Mouse (Mus musculus) left cerebral cortex, postnatal 10 days (tissue): ENCODE data around the gene Gm5901. TPM values are rescaled to one million over a fixed set of nuclear protein-coding genes. Genes with fewer than 3 reads are reported as not detected.

Experiments used
- DNase-seq, 2 experiments: peaks; one replicate each; pipeline ENCODE4 v3.0.0; 2021 to 2022; ENCODE audit warnings: low spot score in 2 of 2, mixed read lengths in 1 of 2; ENCODE audit errors: extremely low spot score in 1 of 2
- intact Hi-C: fragments of 180-260 bp; cut with DNase I; formaldehyde crosslinking; loops from one replicate; pipeline ENCODE4 v1.15.1; 2025
- total RNA-seq, 2 experiments: library from RNA; stranded (reverse); gene quantifications; 2 replicates each; pipeline ENCODE4 v1.2.3; 2021

Gene Gm5901
- total RNA-seq, 2 experiments from 2014 or later: not detected

DNA sequence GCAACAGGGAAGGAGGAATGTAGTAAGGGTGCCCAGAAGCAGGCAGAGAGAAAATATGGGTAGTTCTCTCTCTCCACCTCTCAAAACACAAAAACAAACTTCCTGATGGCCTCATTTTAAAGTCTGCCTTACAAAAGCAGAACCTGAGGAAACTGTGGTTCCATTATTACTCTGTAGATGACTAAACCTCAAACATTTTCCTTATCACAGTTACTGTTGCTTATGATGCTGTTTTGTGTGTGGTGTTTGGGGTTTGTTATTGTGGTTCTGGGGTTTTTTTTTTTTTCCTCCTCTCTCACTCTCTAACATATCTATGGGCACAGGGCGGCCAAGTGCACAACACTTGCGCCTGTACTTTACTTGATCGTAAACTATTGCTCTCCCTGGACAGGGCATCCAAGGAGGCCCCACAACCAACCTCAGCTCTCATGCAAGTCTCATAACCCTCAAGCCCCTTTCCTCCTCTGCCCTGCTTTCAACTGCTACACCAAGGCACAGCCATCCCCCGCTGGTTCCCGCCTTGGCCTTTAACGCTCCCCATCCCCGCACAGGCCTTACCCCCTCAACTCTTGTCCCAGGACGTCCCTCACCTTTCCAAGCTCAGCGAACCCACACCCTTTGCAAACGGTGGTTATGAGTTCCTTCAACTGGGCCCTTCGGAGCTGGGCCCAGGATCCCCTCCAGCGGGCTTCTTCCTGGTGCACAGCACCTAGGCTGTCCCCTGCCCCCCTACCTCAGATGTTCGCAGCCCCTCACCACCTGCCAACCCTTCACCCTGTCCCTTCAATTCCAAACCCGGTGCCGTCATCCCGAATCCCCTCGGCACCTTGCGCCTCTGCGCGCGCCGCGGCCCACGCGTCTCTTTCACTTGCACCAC lies 24.5 kb downstream of the Gm5901 start:
- DNase-seq: no peak
- intact Hi-C loops: loop anchor here (10.0 kb wide), 1 partner anchor 224 kb away; no protein-coding TSS in a partner anchor

DNA sequence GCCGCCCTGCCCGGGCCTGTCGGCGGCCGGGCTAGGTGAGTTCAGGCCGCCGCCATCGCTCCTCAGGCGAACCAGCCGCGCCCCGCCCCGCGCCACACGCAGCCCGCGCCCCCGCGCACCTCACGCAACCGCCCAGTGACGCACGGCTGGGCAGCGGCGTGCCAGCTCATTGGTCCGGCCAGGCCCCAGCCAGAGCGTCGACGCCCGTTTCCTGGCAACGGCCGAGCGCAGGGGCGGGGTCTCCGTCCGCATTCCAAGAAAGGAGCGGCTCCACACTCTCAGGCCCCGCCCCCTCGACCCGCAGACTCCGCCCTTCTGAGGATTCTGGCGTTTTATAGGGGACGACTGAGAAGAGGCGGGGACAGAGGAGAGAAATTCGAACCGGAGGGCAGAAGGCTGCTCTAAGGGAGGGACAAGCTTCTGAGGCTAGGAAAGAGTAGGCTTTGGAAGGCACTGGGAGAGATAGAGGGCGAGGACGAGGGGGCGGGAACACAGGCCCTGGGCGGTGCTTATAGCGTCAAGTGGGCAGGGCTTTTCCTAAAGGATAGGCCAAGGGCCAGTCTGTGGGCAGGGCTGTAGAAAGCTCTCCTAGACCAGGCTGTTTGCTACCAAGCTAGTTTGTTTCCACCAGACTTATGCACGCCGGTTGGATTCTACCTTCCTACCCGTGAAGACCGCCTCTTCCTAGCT lies 25.2 kb downstream of the Gm5901 start, which contains the start of gene Fam160a2:
Fam160a2 (minus strand) TSS at position 120 of the 690 bp plus-strand sequence.
- intact Hi-C loops: loop anchor here (10.0 kb wide), 1 partner anchor 225 kb away; no protein-coding TSS in a partner anchor
- peak; percentile 98 to 100 for DNase-seq

DNA sequence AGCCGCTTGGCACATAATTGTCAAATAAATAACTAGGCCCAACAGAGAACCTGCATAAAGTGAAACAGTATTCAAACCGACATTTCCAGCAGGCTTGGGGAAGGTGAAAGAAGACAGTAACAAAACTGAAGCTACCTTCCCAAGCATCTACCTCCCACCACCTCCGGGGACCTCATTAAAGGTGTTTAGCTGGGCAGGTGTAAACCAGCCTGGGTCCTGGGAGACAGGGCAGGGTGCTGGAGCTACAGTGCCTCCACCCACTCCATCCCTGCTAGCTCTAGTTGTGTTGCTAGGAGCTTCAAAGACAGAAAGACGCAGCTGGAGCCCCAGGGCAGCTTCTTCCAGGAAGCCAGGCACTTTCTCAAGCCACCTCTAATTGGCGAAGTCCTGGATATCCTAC lies 29.4 kb downstream of the Gm5901 start, which contains the start of gene Cnga4:
Cnga4 (plus strand) TSS at position 301 of the 400 bp plus-strand sequence.
- DNase-seq: no peak
- intact Hi-C loops: no loop called here

DNA sequence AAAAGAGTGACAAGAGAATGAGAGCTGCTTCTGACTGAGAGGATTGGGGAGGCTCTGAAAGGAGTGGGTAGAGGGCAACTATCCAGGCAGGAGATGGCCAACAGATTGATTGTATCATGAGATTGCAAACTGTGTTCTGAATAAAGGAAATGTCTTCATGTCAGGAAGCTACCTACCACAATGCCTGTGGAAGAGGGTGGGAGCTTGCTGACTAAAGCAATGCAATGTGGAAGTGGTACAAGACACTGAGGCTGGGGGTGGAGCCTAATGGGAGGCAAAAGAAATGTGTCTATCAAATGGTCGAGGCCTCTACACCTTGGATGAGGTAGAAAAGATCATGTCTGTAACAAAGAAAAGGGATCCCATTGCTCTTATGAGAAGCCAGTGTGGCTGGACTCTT lies 31.5 kb downstream of the Gm5901 start:
- no peak for DNase-seq

DNA sequence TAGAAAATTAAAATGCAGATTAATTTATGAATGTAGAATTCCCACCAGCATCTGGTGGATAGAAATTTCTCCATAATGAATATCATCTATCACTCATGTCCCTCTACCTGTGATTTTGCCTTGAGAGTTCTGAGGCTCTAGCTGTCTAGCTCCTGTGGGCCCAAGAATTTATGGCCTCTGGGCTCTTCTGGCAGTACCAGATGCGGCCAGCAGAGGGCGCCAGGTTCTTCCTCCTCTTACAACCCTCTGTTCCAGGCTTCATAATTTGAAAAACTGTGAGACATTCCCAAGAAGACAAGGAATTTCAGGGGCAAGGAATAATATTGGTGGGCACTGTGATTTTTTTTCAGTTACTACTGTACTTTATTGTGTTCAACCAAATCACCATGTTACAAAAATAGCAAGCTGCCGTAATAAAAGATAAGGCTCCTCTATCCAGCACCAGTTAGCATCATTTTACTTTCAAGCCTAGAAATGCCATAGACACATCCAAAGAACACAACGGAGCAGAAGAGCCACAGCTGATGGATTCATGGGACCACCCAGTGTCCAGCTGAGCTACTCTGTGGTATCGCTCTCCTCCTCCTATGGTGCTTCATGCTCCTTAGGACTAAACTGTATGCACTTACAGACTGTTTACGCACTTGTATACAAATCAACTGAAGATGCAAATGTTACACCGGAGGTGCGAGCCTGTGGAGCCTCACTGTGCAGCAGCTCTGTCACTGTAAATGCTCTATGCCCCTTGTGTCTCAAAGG lies 37.2 kb downstream of the Gm5901 start:
- peak; percentile 71 to 77 for DNase-seq
- intact Hi-C loops: loop anchor here (2.0 to 5.0 kb wide), 2 partner anchors 65 to 105 kb away; no protein-coding TSS in a partner anchor

More for the DNA sequence above, 31.5 kb downstream of the Gm5901 start:
- intact Hi-C loops: no loop called here

DNA sequence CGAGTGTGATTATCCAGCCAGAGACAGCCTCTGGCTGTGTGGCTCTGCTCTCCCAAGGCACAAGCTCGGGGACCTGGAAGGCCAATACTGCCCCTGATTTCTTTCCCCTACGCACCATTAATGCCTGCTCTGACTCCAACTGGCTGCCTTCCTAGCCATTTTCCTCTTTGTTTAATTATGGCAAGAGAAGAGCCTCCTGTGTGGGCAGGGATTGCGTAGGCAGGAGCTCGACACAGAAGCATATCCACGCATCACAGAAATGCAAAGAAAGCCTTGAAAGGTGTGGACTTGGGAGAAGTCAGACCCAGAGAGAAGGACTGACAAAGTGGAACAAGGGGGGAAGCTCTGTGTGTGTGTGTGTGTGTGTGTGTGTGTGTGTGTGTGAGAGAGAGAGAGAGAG lies 39.5 kb downstream of the Gm5901 start:
- DNase-seq: no peak
- intact Hi-C loops: loop anchor here (5.0 kb wide), 1 partner anchor 103 kb away; no protein-coding TSS in a partner anchor

DNA sequence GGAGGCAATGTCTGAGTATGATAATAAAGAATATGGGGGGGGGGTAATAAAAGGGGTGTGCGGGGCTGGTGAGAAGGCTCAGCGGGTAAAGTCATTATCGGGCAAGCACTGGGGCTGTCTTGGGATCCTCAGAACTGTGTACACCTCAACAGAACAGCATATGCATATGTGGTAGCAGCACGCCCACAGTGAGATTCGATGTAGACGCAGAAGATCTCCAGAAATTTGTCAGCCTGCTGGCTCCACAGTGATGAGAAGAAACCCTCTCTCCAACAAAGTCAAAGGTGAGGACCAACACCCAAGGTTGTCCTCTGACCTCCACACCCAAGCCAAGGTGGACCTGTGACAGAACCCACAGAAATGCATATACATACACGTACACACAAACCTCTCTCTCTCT lies 41.7 kb downstream of the Gm5901 start:
- no peak for DNase-seq
- intact Hi-C loops: no loop called here

DNA sequence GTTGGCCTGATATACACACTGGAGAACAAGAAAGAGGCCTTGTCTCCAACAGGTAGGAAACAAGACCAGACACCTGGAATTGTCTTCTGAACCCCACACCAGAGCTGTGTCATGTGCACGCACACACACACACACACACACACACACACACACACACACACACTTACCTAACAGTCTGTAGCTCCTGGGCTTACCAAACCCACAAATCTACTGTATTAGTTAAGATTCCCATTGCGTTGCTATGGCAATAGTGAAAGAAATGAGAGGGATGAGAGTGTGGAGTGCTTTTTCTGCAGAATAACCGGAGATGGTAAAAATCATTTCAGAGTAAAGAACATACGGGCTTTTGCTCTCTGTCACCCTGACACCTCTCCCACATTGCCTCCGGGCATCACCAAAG lies 43.3 kb downstream of the Gm5901 start:
- intact Hi-C loops: no loop called here

DNA sequence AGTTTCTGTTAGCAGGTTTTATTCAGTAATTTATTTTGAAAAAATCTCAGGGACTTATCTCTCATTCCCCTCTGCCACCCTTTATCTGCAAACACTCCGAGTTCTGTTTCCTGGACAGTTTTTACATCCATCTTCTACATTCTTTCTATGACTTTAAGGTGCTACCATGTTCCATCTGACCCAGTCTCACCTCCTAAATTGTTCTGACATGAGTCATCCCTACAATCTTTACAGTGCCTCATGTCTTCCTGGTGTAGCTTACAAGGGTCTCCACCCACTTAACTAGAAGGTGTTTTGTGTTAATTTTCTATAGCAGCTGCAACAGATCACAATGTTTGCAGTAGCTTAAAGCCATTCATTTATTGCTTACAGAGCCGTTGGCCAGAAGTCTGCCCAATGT lies 46.1 kb downstream of the Gm5901 start:
- intact Hi-C loops: no loop called here
- no peak for DNase-seq

More for the DNA sequence above, 43.3 kb downstream of the Gm5901 start:
- no peak for DNase-seq

DNA sequence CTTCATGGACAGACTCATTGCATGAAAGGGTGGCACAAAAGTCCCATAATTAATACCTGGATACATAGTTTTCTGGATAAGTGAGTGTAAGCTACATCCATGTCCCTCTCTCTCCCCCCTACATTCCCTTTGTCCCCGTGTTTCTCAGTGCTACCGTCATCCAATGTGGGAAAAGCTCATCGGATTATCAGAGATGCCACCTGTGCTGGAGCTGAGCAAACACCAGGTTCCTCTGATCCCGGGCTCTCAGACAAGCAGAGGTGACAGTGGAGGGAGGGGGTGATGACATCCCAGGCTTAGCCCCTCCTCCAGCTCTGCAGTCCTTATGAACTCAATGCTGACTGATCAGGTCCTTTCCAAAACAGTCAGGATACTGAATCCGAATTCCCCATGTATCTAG lies 49.5 kb downstream of the Gm5901 start:
- DNase-seq: no peak
- intact Hi-C loops: no loop called here

DNA sequence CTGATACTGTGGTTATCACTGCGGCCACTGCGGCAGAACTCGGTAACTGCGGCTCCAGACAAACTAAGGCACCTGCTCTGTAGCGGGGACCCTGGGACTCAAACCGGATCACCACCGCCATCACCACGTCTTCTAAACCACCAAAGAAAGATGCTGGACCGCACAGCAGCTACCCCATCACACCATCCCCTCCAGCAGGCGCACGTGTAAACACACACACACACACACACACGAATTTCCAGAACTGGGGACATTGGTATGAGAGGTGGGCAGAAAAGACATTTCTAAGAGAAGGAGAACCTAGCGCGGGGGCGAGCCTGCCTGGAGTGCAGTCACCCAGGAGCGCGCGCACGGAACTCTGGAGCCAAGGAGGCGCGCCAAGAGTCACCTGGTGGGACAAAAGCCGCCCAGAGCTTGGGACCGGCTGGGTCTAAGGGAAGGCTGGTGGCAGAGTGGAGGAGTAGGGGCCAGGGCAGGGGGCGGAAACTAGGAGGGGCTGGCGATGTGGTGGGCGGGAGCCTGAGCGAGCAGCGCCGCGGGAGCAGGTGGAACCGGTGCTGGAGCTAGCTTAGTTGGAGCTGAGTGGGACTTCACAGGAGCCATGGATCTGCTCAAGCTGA lies 50.7 kb downstream of the Gm5901 start, which contains the start of gene Cckbr:
Cckbr (plus strand) TSS at position 308 of the 620 bp plus-strand sequence.
- intact Hi-C loops: loop anchor here (5.0 kb wide), 1 partner anchor 42 kb away; no protein-coding TSS in a partner anchor
- peak in 1 of 2 experiments; percentile 64 for DNase-seq

DNA sequence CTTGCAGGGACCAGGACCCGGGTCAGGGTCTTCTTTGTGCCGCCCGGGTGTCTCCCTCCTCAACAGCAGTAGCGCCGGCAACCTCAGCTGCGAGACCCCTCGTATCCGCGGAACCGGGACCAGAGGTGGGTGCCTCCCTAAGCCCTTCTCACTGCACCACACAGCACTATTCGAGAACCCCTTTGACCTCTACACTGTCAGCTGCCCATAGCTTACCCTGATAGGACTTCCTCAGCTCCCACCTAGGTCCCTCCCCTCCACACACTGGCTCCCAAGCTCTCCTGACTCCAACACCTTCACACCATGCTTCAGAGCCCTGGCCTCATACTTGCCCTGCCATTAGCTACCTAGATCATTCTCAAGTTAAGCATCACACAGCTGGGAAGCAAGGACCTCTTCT lies 51.2 kb downstream of the Gm5901 start:
- intact Hi-C loops: loop anchor here (5.0 kb wide), 1 partner anchor 41 kb away; no protein-coding TSS in a partner anchor
- DNase-seq: no peak

Other genes with a start within 250 kb of the Gm5901 start
- not detected for gene Olfr683, start 228.0 kb upstream of the Gm5901 start, total RNA-seq
- gene Olfr684, start 211.4 kb upstream of the Gm5901 start, total RNA-seq: not detected
- not detected for gene Olfr685, start 189.0 kb upstream of the Gm5901 start, total RNA-seq
- gene Olfr686, start 167.6 kb upstream of the Gm5901 start, total RNA-seq: not detected
- not detected for gene Olfr688, start 86.9 kb upstream of the Gm5901 start, total RNA-seq
- not detected for gene Olfr689, start 63.9 kb upstream of the Gm5901 start, total RNA-seq
- gene Olfr690, start 40.9 kb upstream of the Gm5901 start, total RNA-seq: under 1 TPM; 0.32 to 0.61 TPM
- under 1 TPM; 0.36 to 0.39 TPM for gene Olfr691, start 32.8 kb upstream of the Gm5901 start, total RNA-seq
- gene Olfr692, start 6.8 kb upstream of the Gm5901 start, total RNA-seq: not detected
- gene Fam160a2, start 25.0 kb downstream of the Gm5901 start, total RNA-seq: 10 to 100 TPM; 67.7 to 71.4 TPM
- gene Cnga4, start 29.5 kb downstream of the Gm5901 start, total RNA-seq: under 1 TPM; 0.36 to 0.43 TPM
- gene Cckbr, start 50.7 kb downstream of the Gm5901 start, total RNA-seq: 10 to 100 TPM; 28.8 to 35.4 TPM
- 10 to 100 TPM; 11.1 to 13.4 TPM for gene Cavin3, start 107.3 kb downstream of the Gm5901 start, total RNA-seq
- 100 to 1,000 TPM in 1 of 2 experiments, 10 to 100 TPM in 1; 99.5 to 101 TPM for gene Smpd1, start 179.3 kb downstream of the Gm5901 start, total RNA-seq
- 100 to 1,000 TPM; 422 to 438 TPM for gene Apbb1, start 206.6 kb downstream of the Gm5901 start, total RNA-seq
- not detected for gene Hpx, start 225.1 kb downstream of the Gm5901 start, total RNA-seq